Mouse (Mus musculus): ENCODE data around the gene Sh3pxd2a. TPM values are rescaled to one million over a fixed set of nuclear protein-coding genes. Genes with fewer than 3 reads are reported as not detected.

The Sh3pxd2a gene
- polyA plus RNA-seq, 1 experiment: 150 TPM

- TF ChIP-seq CTCF (IDR thresholded peaks at IDR 0.05; ENCODE audit: borderline replicate concordance, insufficient read depth, low read length): no peak
- TF ChIP-seq POLR2A (IDR thresholded peaks at IDR 0.05; ENCODE audit: low read depth, low read length): no peak
- H3K27ac ChIP-seq (ENCODE audit: insufficient read depth, low read length): peak overlapping the region; percentile 39; the same call in 1 of the 2 replicates
- peaks cover 15% of the 10 kb centered on the region for H3K4me1 ChIP-seq (ENCODE audit: control insufficient read depth, insufficient read depth, low read length)
- no peak overlapping the region for H3K4me3 ChIP-seq (ENCODE audit: insufficient read depth, low read length)
Observed at GRCm38 (mm10) chr19:47302191-47302852, 161.9 kb downstream of the Sh3pxd2a start.

- Histone ChIP-seq H3K4me1 (ENCODE audit: control insufficient read depth, insufficient read depth, low read length) (peaks cover 15% of the 10 kb centered on the region), H3K27ac (ENCODE audit: insufficient read depth, low read length) (peak overlapping the region; percentile 39), H3K4me3 (ENCODE audit: insufficient read depth, low read length) (no peak overlapping the region)
- TF ChIP-seq POLR2A (IDR thresholded peaks at IDR 0.05; ENCODE audit: low read depth, low read length) (no peak), CTCF (IDR thresholded peaks at IDR 0.05; ENCODE audit: borderline replicate concordance, insufficient read depth, low read length) (no peak)
Observed at GRCm38 (mm10) chr19:47301303-47302190, 162.7 kb downstream of the Sh3pxd2a start.

GRCm38 (mm10) chr19:47298100-47298499 is 166.1 kb downstream of the Sh3pxd2a start:
- peaks cover 20% of the 10 kb centered on the region for H3K4me1 ChIP-seq (ENCODE audit: control insufficient read depth, insufficient read depth, low read length)
- TF ChIP-seq POLR2A (IDR thresholded peaks at IDR 0.05; ENCODE audit: low read depth, low read length) (no peak), CTCF (IDR thresholded peaks at IDR 0.05; ENCODE audit: borderline replicate concordance, insufficient read depth, low read length) (no peak)
- H3K4me3 ChIP-seq (ENCODE audit: insufficient read depth, low read length): no peak overlapping the region
- no peak overlapping the region for H3K27ac ChIP-seq (ENCODE audit: insufficient read depth, low read length)

GRCm38 (mm10) chr19:47292451-47292951 is 171.7 kb downstream of the Sh3pxd2a start:
- TF ChIP-seq CTCF (IDR thresholded peaks at IDR 0.05; ENCODE audit: borderline replicate concordance, insufficient read depth, low read length) (no peak), POLR2A (IDR thresholded peaks at IDR 0.05; ENCODE audit: low read depth, low read length) (no peak)
- Histone ChIP-seq H3K4me1 (ENCODE audit: control insufficient read depth, insufficient read depth, low read length) (peaks cover 21% of the 10 kb centered on the region), H3K27ac (ENCODE audit: insufficient read depth, low read length) (peak overlapping the region; percentile 53), H3K4me3 (ENCODE audit: insufficient read depth, low read length) (no peak overlapping the region)

- peak overlapping the region; percentile 53 for H3K27ac ChIP-seq (ENCODE audit: insufficient read depth, low read length)
- H3K4me3 ChIP-seq (ENCODE audit: insufficient read depth, low read length): no peak overlapping the region
- peaks cover 21% of the 10 kb centered on the region for H3K4me1 ChIP-seq (ENCODE audit: control insufficient read depth, insufficient read depth, low read length)
- TF ChIP-seq POLR2A (IDR thresholded peaks at IDR 0.05; ENCODE audit: low read depth, low read length) (no peak), CTCF (IDR thresholded peaks at IDR 0.05; ENCODE audit: borderline replicate concordance, insufficient read depth, low read length) (no peak)
Observed at GRCm38 (mm10) chr19:47291307-47292080, 172.7 kb downstream of the Sh3pxd2a start.

GRCm38 (mm10) chr19:47286886-47287450 is 177.2 kb downstream of the Sh3pxd2a start:
- Histone ChIP-seq H3K27ac (ENCODE audit: insufficient read depth, low read length) (no peak overlapping the region), H3K4me3 (ENCODE audit: insufficient read depth, low read length) (no peak overlapping the region), H3K4me1 (ENCODE audit: control insufficient read depth, insufficient read depth, low read length) (peaks cover 13% of the 10 kb centered on the region)
- TF ChIP-seq POLR2A (IDR thresholded peaks at IDR 0.05; ENCODE audit: low read depth, low read length) (no peak), CTCF (IDR thresholded peaks at IDR 0.05; ENCODE audit: borderline replicate concordance, insufficient read depth, low read length) (no peak)

GRCm38 (mm10) chr19:47285581-47285980 is 178.6 kb downstream of the Sh3pxd2a start:
- Histone ChIP-seq H3K4me3 (ENCODE audit: insufficient read depth, low read length) (no peak overlapping the region), H3K27ac (ENCODE audit: insufficient read depth, low read length) (no peak overlapping the region), H3K4me1 (ENCODE audit: control insufficient read depth, insufficient read depth, low read length) (peaks cover 12% of the 10 kb centered on the region)
- no peak for TF ChIP-seq CTCF (IDR thresholded peaks at IDR 0.05; ENCODE audit: borderline replicate concordance, insufficient read depth, low read length)
- TF ChIP-seq POLR2A (IDR thresholded peaks at IDR 0.05; ENCODE audit: low read depth, low read length): no peak

- TF ChIP-seq CTCF (IDR thresholded peaks at IDR 0.05; ENCODE audit: borderline replicate concordance, insufficient read depth, low read length): no peak
- TF ChIP-seq POLR2A (IDR thresholded peaks at IDR 0.05; ENCODE audit: low read depth, low read length): no peak
- no peak overlapping the region for H3K4me3 ChIP-seq (ENCODE audit: insufficient read depth, low read length)
- H3K27ac ChIP-seq (ENCODE audit: insufficient read depth, low read length): peak overlapping the region; percentile 91
- H3K4me1 ChIP-seq (ENCODE audit: control insufficient read depth, insufficient read depth, low read length): peaks cover 15% of the 10 kb centered on the region
Observed at GRCm38 (mm10) chr19:47282688-47283215, 181.4 kb downstream of the Sh3pxd2a start.

GRCm38 (mm10) chr19:47282050-47282454 is 182.1 kb downstream of the Sh3pxd2a start:
- H3K4me3 ChIP-seq (ENCODE audit: insufficient read depth, low read length): no peak overlapping the region
- peaks cover 15% of the 10 kb centered on the region for H3K4me1 ChIP-seq (ENCODE audit: control insufficient read depth, insufficient read depth, low read length)
- TF ChIP-seq POLR2A (IDR thresholded peaks at IDR 0.05; ENCODE audit: low read depth, low read length) (no peak), CTCF (IDR thresholded peaks at IDR 0.05; ENCODE audit: borderline replicate concordance, insufficient read depth, low read length) (no peak)
- H3K27ac ChIP-seq (ENCODE audit: insufficient read depth, low read length): peak overlapping the region; percentile 91
